Mouse (Mus musculus) erythroid progenitor cell, adult 5-6 weeks (primary cell): ENCODE results near the gene Cdc7. TPM values are rescaled to one million over a fixed set of nuclear protein-coding genes. Genes with fewer than 3 reads are reported as not detected.
"Not testable (repeated sequence)": the region's sequence is repeated elsewhere in the genome, so short reads cannot be mapped to it uniquely, and the experiment has no call there.

Source experiments
- ATAC-seq: replicated peaks from 2 replicates; pipeline ENCODE4 v1.8.0; 2016; ENCODE audit warnings: moderate number of reproducible peaks, mild to moderate bottlenecking, moderate TSS enrichment, inconsistent platforms; ENCODE audit not compliant: poor library complexity, low FRiP score, severe bottlenecking
- total RNA-seq, 2 experiments: library from RNA; stranded (forward) in 1 of 2; stranded (reverse) in 1 of 2; fragments of 150-400 nt in 1 of 2; fragments of 186-747, 209-891 nt in 1 of 2; gene quantifications; 2 replicates each; pipeline versions ENCODE4 v1.2.3 to v1.2.4; 2015 to 2017; ENCODE audit warnings: low replicate concordance in 2 of 2

Cdc7 gene
- total RNA-seq (2015; ENCODE audit: low replicate concordance) = 45.4 and 69.6 TPM in 2 replicates
- 17.3 and 52.6 TPM in 2 replicates for total RNA-seq (2017; ENCODE audit: low replicate concordance)

- ATAC-seq = peak; percentile 87
These were observed at the start of gene Cdc7 for GRCm38 (mm10) chr5:106963584-106964512. TSS of gene Cdc7 (plus strand) at chr5:106964322.

- no peak for ATAC-seq
These were observed 44.8 kb upstream of the Cdc7 start for GRCm38 (mm10) chr5:106919315-106919714.

GRCm38 (mm10) chr5:106925488-106926368 lies 38.4 kb upstream of the Cdc7 start, which contains the start of gene Hfm1:
TSS of gene Hfm1 (minus strand) at chr5:106926321.
- ATAC-seq = peak; percentile 73

GRCm38 (mm10) chr5:106926369-106926686 lies 37.8 kb upstream of the Cdc7 start:
- no peak for ATAC-seq

GRCm38 (mm10) chr5:106927996-106928395 lies 36.1 kb upstream of the Cdc7 start:
- no peak for ATAC-seq

- no peak for ATAC-seq
These were observed 17.8 kb upstream of the Cdc7 start for GRCm38 (mm10) chr5:106946342-106946741.

DNA sequence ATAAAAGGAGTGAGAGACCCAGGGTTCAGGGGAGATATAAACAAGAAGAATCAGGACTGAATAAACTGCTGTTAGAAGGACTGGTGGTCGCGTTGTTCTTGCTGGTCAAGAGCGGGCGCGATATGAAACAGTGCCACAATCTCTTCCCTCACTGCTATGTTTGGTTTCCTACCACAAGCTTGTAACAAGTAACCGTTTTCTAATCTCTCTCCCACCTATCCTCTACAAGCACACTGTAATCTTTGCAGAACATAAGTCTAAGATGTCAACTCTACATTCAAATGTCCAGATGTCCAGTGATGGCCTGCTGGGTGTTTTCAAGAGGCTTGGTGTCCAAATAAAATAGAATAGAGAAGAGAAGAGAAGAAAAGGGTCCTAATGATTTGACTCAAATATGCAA lies 15.4 kb upstream of the Cdc7 start:
- no peak for ATAC-seq

DNA sequence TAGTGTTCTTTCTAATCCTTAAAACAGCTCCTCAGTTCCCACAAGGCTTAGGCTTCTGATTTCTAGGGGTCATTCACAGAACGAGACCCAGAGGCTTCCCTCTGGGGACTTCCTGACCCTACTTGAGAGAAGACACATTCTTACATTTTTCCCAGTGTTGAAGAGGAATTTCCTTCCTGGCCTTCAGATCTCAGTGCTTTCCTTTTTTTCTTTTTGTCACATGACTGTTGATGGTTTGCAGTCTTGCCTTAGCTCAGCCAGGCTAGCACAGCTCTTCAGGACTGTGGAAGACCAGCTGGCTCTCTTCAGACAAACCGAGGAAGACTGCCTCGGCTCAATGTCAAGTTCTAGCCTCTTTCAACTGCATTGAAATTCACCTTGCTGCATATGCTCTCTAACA lies 7.7 kb upstream of the Cdc7 start:
- no peak for ATAC-seq

DNA sequence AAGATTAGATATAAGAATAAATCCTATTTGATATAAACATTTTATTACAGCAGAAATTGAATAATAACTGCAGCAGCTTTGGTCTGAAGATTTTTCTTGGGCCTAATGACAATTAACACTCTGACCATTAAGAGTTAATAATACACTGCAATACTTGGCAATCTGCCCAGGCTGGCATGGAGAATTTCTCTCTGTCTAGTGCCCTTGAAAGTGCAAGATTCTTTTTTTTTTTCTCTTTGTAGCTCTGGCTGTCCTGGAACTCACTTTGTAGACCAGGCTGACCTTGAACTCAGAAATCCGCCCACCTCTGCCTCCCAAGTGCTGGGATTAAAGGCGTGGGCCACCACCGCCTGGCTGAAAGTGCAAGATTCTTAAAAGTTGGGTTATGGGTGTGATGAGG lies 5.1 kb upstream of the Cdc7 start:
- ATAC-seq = no peak

GRCm38 (mm10) chr5:106960451-106960850 lies 3.7 kb upstream of the Cdc7 start:
- ATAC-seq = no peak

- ATAC-seq = peak; percentile 93
These were observed 442 bp downstream of the Cdc7 start for GRCm38 (mm10) chr5:106964513-106965014.

DNA sequence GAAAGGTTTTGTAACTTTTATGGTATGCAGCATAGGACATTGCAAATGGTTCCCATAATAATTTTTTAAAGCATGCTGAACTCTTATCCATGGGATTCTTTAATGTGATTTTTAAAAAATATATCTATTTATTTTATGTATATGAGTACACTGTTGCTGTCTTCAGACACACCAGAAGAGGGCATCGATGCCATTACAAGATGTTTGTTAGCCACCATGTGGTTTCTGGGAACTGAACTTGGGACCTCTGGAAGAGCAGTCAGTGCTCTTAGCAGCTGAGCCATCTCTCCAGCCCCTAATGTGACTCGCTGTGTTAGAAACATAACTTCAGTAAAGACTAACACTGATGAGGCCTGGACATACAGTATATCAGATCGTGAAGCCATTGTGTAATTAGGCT lies 2.3 kb downstream of the Cdc7 start:
- no peak for ATAC-seq

DNA sequence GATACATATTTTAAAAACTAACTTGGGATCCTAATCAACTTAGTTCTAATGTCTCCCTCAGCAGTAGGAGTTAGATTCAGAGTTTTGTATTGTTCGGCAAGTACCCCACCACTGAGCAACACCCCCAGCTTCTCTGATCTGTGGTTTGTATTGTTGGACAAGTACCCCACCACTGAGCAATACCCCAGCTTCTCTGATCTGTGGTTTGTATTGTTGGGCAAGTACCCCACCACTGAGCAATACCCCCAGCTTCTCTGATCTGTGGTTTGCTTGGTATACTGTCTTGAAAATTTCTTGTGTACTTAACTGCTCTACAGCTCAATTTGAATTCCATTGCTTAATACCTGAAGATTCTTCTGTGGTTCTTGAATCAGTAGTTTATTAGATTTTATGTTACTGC lies 3.5 kb downstream of the Cdc7 start:
- ATAC-seq = no peak

DNA sequence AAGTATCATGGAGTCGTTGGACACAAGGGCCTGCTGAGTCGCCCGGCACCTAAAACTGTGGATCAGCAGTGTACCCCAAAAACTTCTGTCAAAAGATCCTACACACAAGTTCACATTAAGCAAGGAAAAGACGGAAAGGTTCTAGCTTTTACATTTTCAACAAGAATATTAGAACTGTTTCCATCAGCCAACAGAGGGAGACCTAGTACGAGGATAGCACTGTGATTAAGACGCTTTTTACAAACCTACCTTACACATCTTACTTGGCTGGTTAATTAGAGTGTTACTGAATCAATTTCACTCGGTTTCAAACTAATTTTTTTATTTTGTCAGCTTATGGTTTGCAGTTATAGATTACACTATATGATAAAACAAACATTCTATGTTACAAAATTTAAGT lies 9.8 kb downstream of the Cdc7 start:
- no peak for ATAC-seq

DNA sequence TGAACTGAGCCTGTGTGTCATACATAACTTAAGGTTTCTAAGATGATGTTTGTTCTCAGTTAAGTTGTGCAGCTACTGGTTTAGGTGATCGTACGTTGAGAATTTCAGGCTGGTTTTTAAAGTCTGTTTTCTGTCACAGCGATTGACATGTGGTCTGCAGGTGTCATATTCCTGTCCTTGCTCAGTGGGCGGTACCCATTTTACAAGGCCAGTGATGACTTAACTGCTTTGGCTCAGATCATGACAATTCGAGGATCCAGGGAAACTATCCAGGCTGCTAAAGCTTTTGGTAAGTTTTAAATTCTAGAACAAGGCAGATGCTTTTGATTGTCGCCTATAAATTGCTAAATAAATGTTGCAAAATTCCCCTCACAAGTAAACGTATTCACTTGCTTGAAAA lies 15.0 kb downstream of the Cdc7 start:
- no peak for ATAC-seq

DNA sequence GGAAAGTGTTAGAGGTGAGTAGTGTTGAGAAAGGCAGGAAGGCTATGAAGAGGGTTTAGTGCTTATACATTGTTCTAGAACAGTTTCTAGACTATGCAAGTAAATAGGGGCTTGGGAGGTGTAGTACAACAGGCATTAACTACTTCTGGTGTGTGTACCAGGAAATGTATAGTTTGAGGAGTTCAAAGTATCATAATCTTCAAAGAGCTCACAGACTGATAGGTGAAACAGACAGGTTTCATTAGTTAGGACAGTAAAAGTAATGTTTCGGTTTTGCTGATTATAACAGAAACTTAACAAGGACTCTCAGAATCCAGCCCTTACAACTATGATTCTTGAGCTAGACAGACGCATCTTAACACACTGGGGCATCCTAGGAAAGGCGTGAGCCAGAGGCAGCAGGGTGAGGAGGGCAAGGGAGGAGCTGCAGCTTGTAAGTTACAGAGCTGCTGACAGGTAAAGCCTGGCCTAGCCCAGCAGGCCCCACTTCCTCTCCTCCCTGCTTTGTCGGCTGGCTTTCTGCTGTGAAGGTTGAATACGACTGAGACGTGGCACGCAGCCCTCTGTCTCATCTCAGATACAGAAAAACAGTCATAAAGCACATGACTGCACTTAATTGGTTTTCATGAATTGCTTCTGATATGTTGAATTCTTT lies 18.3 kb downstream of the Cdc7 start:
- ATAC-seq = no peak

DNA sequence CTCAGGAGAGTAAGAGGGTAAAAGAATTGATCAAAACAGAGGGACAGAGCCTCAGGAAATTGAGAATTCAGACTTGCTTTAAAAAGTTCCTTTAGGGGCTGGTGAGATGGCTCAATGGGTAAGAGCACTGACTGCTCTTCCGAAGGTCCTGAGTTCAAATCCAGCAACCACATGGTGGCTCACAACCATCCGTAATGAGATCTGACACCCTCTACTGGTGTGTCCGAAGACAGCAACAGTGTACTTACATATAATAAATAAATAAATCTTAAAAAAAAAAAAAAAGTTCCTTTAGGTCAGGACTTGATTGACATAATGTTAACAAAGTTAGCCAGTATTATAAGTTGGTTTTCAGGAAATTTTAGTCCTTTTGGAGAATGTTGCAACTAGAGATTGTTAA lies 20.8 kb downstream of the Cdc7 start:
- not testable (repeated sequence) for ATAC-seq

GRCm38 (mm10) chr5:106985594-106985993 lies 21.5 kb downstream of the Cdc7 start:
- ATAC-seq = no peak

- no peak for ATAC-seq
These were observed 25.1 kb downstream of the Cdc7 start for GRCm38 (mm10) chr5:106989181-106989580.

GRCm38 (mm10) chr5:106989786-106990185 lies 25.7 kb downstream of the Cdc7 start:
- no peak for ATAC-seq
